Mouse (Mus musculus) CH12.LX (cell line): ENCODE measurements around the gene Dcaf11. TPM values are rescaled to one million over a fixed set of nuclear protein-coding genes. Genes with fewer than 3 reads are reported as not detected.

Experiments
- DNase-seq: peaks from one replicate; pipeline ENCODE4 v3.0.0-alpha.2; 2013; ENCODE audit errors: extremely low read depth
- H3K27ac ChIP-seq: 2 replicates; pipeline ENCODE4 v1.5.1; 2012; ENCODE audit warnings: low read depth, mild to moderate bottlenecking, control low read depth, moderate library complexity; ENCODE audit not compliant: insufficient read depth
- H3K27me3 ChIP-seq: replicated peaks from 2 replicates; pipeline ENCODE3; 2012; ENCODE audit warnings: inconsistent platforms
- H3K36me3 ChIP-seq, 2 experiments: replicated peaks in 1 of 2; 2 replicates each; pipeline versions ENCODE3 to v1.6.1; 2012; ENCODE audit warnings: inconsistent platforms in 1 of 2, low read length in 1 of 2, mild to moderate bottlenecking in 1 of 2, mixed read lengths in 1 of 2, moderate library complexity in 1 of 2; ENCODE audit not compliant: control insufficient read depth in 1 of 2, insufficient read depth in 1 of 2
- H3K4me1 ChIP-seq, 2 experiments: 2 replicates each; pipeline ENCODE4 v1.6.1; 2012; ENCODE audit warnings: inconsistent platforms in 1 of 2, moderate library complexity in 1 of 2; ENCODE audit not compliant: insufficient read depth in 2 of 2, control insufficient read depth in 1 of 2
- H3K4me2 ChIP-seq: 2 replicates; pipeline ENCODE4 v1.6.1; 2012; ENCODE audit warnings: low read depth, mild to moderate bottlenecking, control low read depth; ENCODE audit not compliant: poor library complexity, insufficient read depth, severe bottlenecking
- H3K4me3 ChIP-seq, 3 experiments: fragments of 150-350 bp in 1 of 3; sonication (generic) in 1 of 3; replicated peaks in 1 of 3; 2 replicates each; pipeline versions ENCODE3 to v1.5.1; 2011 to 2012; ENCODE audit warnings: low read depth in 2 of 3, low read length in 2 of 3, mild to moderate bottlenecking in 2 of 3, moderate library complexity in 2 of 3, control low read depth in 1 of 3, improper control_type of control experiment in 1 of 3, inconsistent platforms in 1 of 3, mixed read lengths in 1 of 3; ENCODE audit not compliant: poor library complexity in 1 of 3
- H3K79me2 ChIP-seq: replicated peaks from 2 replicates; pipeline ENCODE4 v1.6.1; 2012; ENCODE audit warnings: mild to moderate bottlenecking, moderate library complexity; ENCODE audit not compliant: control insufficient read depth, poor library complexity, insufficient read depth, severe bottlenecking; ENCODE audit errors: extremely low read depth
- H3K9ac ChIP-seq: 2 replicates; pipeline ENCODE4 v1.6.1; 2012; ENCODE audit warnings: low read depth, mild to moderate bottlenecking, control low read depth, moderate library complexity; ENCODE audit not compliant: insufficient read depth
- H3K9me3 ChIP-seq: replicated peaks from 2 replicates; pipeline ENCODE3; 2012; ENCODE audit warnings: low read length, inconsistent platforms, mixed read lengths
- BHLHE40 ChIP-seq: IDR thresholded peaks from 2 replicates; pipeline ENCODE4 v1.6.1; 2011; ENCODE audit warnings: mild to moderate bottlenecking, low read depth, low read length, improper control_type of control experiment
- CHD1 ChIP-seq: IDR thresholded peaks from 2 replicates; pipeline ENCODE4 v1.6.1; 2012; ENCODE audit warnings: low read depth, low read length, improper control_type of control experiment, inconsistent platforms
- CHD2 ChIP-seq: IDR thresholded peaks from 2 replicates; pipeline ENCODE4 v1.6.1; 2011; ENCODE audit warnings: low read length, improper control_type of control experiment
- CTCF ChIP-seq, 2 experiments: IDR thresholded peaks in 1 of 2; conservative IDR thresholded peaks in 1 of 2; 2 replicates each; pipeline ENCODE4 v1.5.1; 2011 to 2012; ENCODE audit warnings: low read depth in 2 of 2, low read length in 2 of 2, improper control_type of control experiment in 1 of 2, inconsistent platforms in 1 of 2, mild to moderate bottlenecking in 1 of 2, moderate library complexity in 1 of 2
- ELF1 ChIP-seq: IDR thresholded peaks from 2 replicates; pipeline ENCODE4 v1.6.1; 2014; ENCODE audit warnings: low read depth, mild to moderate bottlenecking, inconsistent platforms, low read length, improper control_type of control experiment
- EP300 ChIP-seq: IDR thresholded peaks from 2 replicates; pipeline ENCODE4 v1.6.1; 2011; ENCODE audit warnings: low read length, improper control_type of control experiment
- ETS1 ChIP-seq: conservative IDR thresholded peaks from 2 replicates; pipeline ENCODE4 v1.6.1; 2012; ENCODE audit warnings: low read depth, mild to moderate bottlenecking, inconsistent platforms, low read length, improper control_type of control experiment, moderate library complexity
- GABPA ChIP-seq: IDR thresholded peaks from 2 replicates; pipeline ENCODE4 v1.6.1; 2012; ENCODE audit warnings: low read depth, low read length, improper control_type of control experiment, inconsistent platforms; ENCODE audit not compliant: insufficient replicate concordance
- HCFC1 ChIP-seq: IDR thresholded peaks from 2 replicates; pipeline ENCODE4 v1.6.1; 2012; ENCODE audit warnings: low read depth, mild to moderate bottlenecking, inconsistent platforms, low read length, improper control_type of control experiment
- IRF4 ChIP-seq: IDR thresholded peaks from 2 replicates; pipeline ENCODE4 v1.6.1; 2014; ENCODE audit warnings: low read depth, mild to moderate bottlenecking, inconsistent platforms, low read length, improper control_type of control experiment
- JUN ChIP-seq: IDR thresholded peaks from 2 replicates; pipeline ENCODE4 v1.6.1; 2011; ENCODE audit warnings: low read depth, mild to moderate bottlenecking, low read length, improper control_type of control experiment, moderate library complexity; ENCODE audit not compliant: insufficient read depth
- JUND ChIP-seq: conservative IDR thresholded peaks from 2 replicates; pipeline ENCODE4 v1.6.1; 2011; ENCODE audit warnings: low read depth, low read length, improper control_type of control experiment
- KAT2A ChIP-seq: IDR thresholded peaks from 2 replicates; pipeline ENCODE4 v1.6.1; 2012; ENCODE audit warnings: low read length, improper control_type of control experiment, inconsistent platforms; ENCODE audit not compliant: insufficient replicate concordance
- MAFK ChIP-seq: IDR thresholded peaks from 2 replicates; pipeline ENCODE4 v1.6.1; 2011; ENCODE audit warnings: low read length, improper control_type of control experiment; ENCODE audit not compliant: insufficient replicate concordance
- MAX ChIP-seq: IDR thresholded peaks from 2 replicates; pipeline ENCODE4 v1.6.1; 2011; ENCODE audit warnings: low read length, improper control_type of control experiment
- MAZ ChIP-seq: IDR thresholded peaks from 2 replicates; pipeline ENCODE4 v1.6.1; 2012; ENCODE audit warnings: low read depth, mild to moderate bottlenecking, inconsistent platforms, low read length, improper control_type of control experiment, moderate library complexity
- MEF2A ChIP-seq: IDR thresholded peaks from 2 replicates; pipeline ENCODE4 v1.6.1; 2014; ENCODE audit warnings: low read depth, mild to moderate bottlenecking, inconsistent platforms, low read length, improper control_type of control experiment, borderline replicate concordance
- NELFE ChIP-seq: IDR thresholded peaks from 2 replicates; pipeline ENCODE4 v1.6.1; 2011; ENCODE audit warnings: low read depth, low read length, improper control_type of control experiment
- PAX5 ChIP-seq: IDR thresholded peaks from 2 replicates; pipeline ENCODE4 v1.6.1; 2012; ENCODE audit warnings: low read length, inconsistent platforms, mixed read lengths
- POLR2A ChIP-seq: IDR thresholded peaks from 2 replicates; pipeline ENCODE4 v1.6.1; 2011; ENCODE audit warnings: low read depth, mild to moderate bottlenecking, improper control_type of control experiment, low read length
- SIN3A ChIP-seq: IDR thresholded peaks from 2 replicates; pipeline ENCODE4 v1.6.1; 2012; ENCODE audit warnings: low read length, improper control_type of control experiment, inconsistent platforms
- TBP ChIP-seq: conservative IDR thresholded peaks from 2 replicates; pipeline ENCODE4 v1.6.1; 2011; ENCODE audit warnings: low read depth, low read length, improper control_type of control experiment
- TCF12 ChIP-seq: IDR thresholded peaks from 2 replicates; pipeline ENCODE4 v1.6.1; 2014; ENCODE audit warnings: low read depth, mild to moderate bottlenecking, inconsistent platforms, low read length, improper control_type of control experiment
- UBTF ChIP-seq: IDR thresholded peaks from 2 replicates; pipeline ENCODE4 v1.6.1; 2012; ENCODE audit warnings: low read depth, mild to moderate bottlenecking, inconsistent platforms, low read length, improper control_type of control experiment, moderate library complexity
- USF1 ChIP-seq: IDR thresholded peaks from 2 replicates; pipeline ENCODE4 v1.6.1; 2014; ENCODE audit warnings: low read depth, mild to moderate bottlenecking, inconsistent platforms, low read length, improper control_type of control experiment
- USF2 ChIP-seq: conservative IDR thresholded peaks from 2 replicates; pipeline ENCODE4 v1.6.1; 2011; ENCODE audit warnings: low read depth, low read length, improper control_type of control experiment
- ZKSCAN1 ChIP-seq: IDR thresholded peaks from 2 replicates; pipeline ENCODE4 v1.6.1; 2012; ENCODE audit warnings: low read depth, inconsistent platforms, low read length, improper control_type of control experiment, borderline replicate concordance
- ZMIZ1 ChIP-seq: IDR thresholded peaks from 2 replicates; pipeline ENCODE4 v1.6.1; 2012; ENCODE audit warnings: low read depth, mild to moderate bottlenecking, inconsistent platforms, low read length, improper control_type of control experiment
- dilution Hi-C: fragments of 300-500 bp; cut with MboI; formaldehyde crosslinking; loops from 2 replicates; pipeline ENCODE4 v1.14.3; 2020; ENCODE audit warnings: low sequenced_read_pairs; ENCODE audit not compliant: extremely low pct_unique_long_range_greater_than_20kb, extremely low pct_ligation_motif_present
- in situ Hi-C: fragments of 300-500 bp; cut with MboI; formaldehyde crosslinking; loops from 3 replicates; pipeline ENCODE4 v1.14.3; 2019; ENCODE audit warnings: low sequenced_read_pairs, low pct_ligation_motif_present, low pct_unique_long_range_greater_than_20kb, mixed read lengths
- polyA plus RNA-seq: library from polyadenylated mRNA; unstranded; fragments of >175 nt; gene quantifications from 2 replicates; pipeline ENCODE4 v1.2.1, GENCODE M21; 2012; ENCODE audit warnings: low read depth; ENCODE audit not compliant: insufficient read length
- total RNA-seq, 2 experiments: library from RNA; depleted of rRNA; stranded (reverse); fragments of 300-350 nt in 1 of 2; fragments of >200 nt in 1 of 2; gene quantifications; 2 replicates each; pipeline ENCODE4 v1.2.3; 2012 to 2014

The Dcaf11 gene
- total and polyA plus RNA-seq, 3 experiments: 29.3 to 39.1 (median 32.6) TPM

GRCm38 (mm10) chr14:55603271-55603632 is 43.4 kb downstream of the Dcaf11 start, which contains the start of gene Irf9:
TSS of gene Irf9 (plus strand) at chr14:55603571.
- Histone ChIP-seq H3K36me3 (peaks cover 69 to 78% of the 10 kb centered on the region in 2 experiments), H3K9me3 (no peaks in the 10 kb centered on the region), H3K4me1 (peaks cover 4 to 36% of the 10 kb centered on the region in 2 experiments; a peak in 3 of 4 replicates), H3K79me2 (no peaks in the 10 kb centered on the region), H3K4me2 (peak within 1 kb of the TSS; percentile 67), H3K27ac (peak within 1 kb of the TSS; percentile 65), H3K9ac (peak within 1 kb of the TSS; percentile 31), H3K4me3 (peak within 1 kb of the TSS; percentile 54 to 74 (median 58)), H3K27me3 (no peaks in the 10 kb centered on the region)
- dilution Hi-C loops (no loop called here), in situ Hi-C loops (no loop called here)
- no peak for DNase-seq
- no peak for TF ChIP-seq EP300
- TF ChIP-seq CTCF (conservative IDR thresholded peaks at IDR 0.05 in 1 of 2, IDR thresholded peaks at IDR 0.05 in 1 of 2; ENCODE audit: low read depth in 2 of 2, low read length in 2 of 2): no peak
- TF ChIP-seq PAX5: no peak
- TF ChIP-seq CHD1: no peak
- TF ChIP-seq MAZ: no peak
- TF ChIP-seq HCFC1: no peak
- no peak for TF ChIP-seq ZKSCAN1
- no peak for TF ChIP-seq MAFK
- TF ChIP-seq IRF4: no peak
- TF ChIP-seq ETS1: no peak
- TF ChIP-seq TBP: no peak
- TF ChIP-seq JUND: no peak
- no peak for TF ChIP-seq GABPA
- TF ChIP-seq MAX: no peak
- no peak for TF ChIP-seq USF2

- Histone ChIP-seq H3K27ac (peak overlapping the region; percentile 65), H3K9me3 (no peaks in the 10 kb centered on the region), H3K27me3 (no peaks in the 10 kb centered on the region), H3K36me3 (peaks cover 69 to 78% of the 10 kb centered on the region in 2 experiments), H3K4me2 (peak overlapping the region; percentile 67), H3K9ac (peak overlapping the region; percentile 31), H3K79me2 (no peaks in the 10 kb centered on the region), H3K4me1 (peaks cover 4 to 36% of the 10 kb centered on the region in 2 experiments; a peak in 3 of 4 replicates), H3K4me3 (peak overlapping the region; percentile 54 to 74 (median 58))
- in situ Hi-C loops (no loop called here), dilution Hi-C loops (no loop called here)
- peak; percentile 97 for DNase-seq
- TF ChIP-seq UBTF: no peak
- no peak for TF ChIP-seq JUND
- TF ChIP-seq JUN: no peak
- TF ChIP-seq MAZ: peak; percentile 85
- TF ChIP-seq MEF2A: peak; percentile 75
- TF ChIP-seq IRF4: peak; percentile 91
- peak; percentile 94 for TF ChIP-seq USF1
- no peak for TF ChIP-seq PAX5
- TF ChIP-seq TCF12: peak; percentile 73; the same call in 1 of the 2 replicates
- no peak for TF ChIP-seq CHD1
- TF ChIP-seq ZKSCAN1: no peak
- TF ChIP-seq NELFE: peak; percentile 66
- TF ChIP-seq CHD2: peak; percentile 66; the same call in 1 of the 2 replicates
- peak; percentile 69 for TF ChIP-seq POLR2A
- TF ChIP-seq ZMIZ1: peak; percentile 31; the same call in 1 of the 2 replicates
- TF ChIP-seq KAT2A: no peak
- 0 out of 2 replicates have a peak, but pooled peaks have one; percentile 6 for TF ChIP-seq MAFK
- TF ChIP-seq SIN3A: peak; percentile 91
- 0 out of 2 replicates have a peak, but pooled peaks have one; percentile 21 for TF ChIP-seq ETS1
- peak; percentile 95 for TF ChIP-seq USF2
- TF ChIP-seq HCFC1: peak; percentile 70
- no peak for TF ChIP-seq BHLHE40
- peak; percentile 86 for TF ChIP-seq ELF1
Observed at GRCm38 (mm10) chr14:55603633-55604576, 44.1 kb downstream of the Dcaf11 start.
